Mouse (Mus musculus) urinary bladder, adult 2 months (tissue): ENCODE results near the gene 1700057G04Rik. TPM values are rescaled to one million over a fixed set of nuclear protein-coding genes. Genes with fewer than 3 reads are reported as not detected.

Experiments
- DNase-seq: peaks from one replicate; pipeline ENCODE4 v3.0.0; 2022; ENCODE audit warnings: low spot score
- polyA plus RNA-seq: library from polyadenylated mRNA; depleted of rRNA; stranded (reverse); fragments of >200 nt; gene quantifications from 2 replicates; pipeline ENCODE4 v1.2.3, GENCODE M21; 2012; rRNA removed

1700057G04Rik gene
- polyA plus RNA-seq = not detected in 2 replicates

GRCm38 (mm10) chr9:92309077-92309476, at the start of gene 1700057G04Rik:
1700057G04Rik (plus strand) TSS chr9:92309377.
- no peak for DNase-seq

GRCm38 (mm10) chr9:92260481-92261159, 48.6 kb upstream of the 1700057G04Rik start:
- no peak for DNase-seq

- DNase-seq = no peak
Measured at GRCm38 (mm10) chr9:92265719-92266118, 43.5 kb upstream of the 1700057G04Rik start.

- DNase-seq = no peak
Measured at GRCm38 (mm10) chr9:92266558-92267171, 42.5 kb upstream of the 1700057G04Rik start.

GRCm38 (mm10) chr9:92267732-92268131, 41.4 kb upstream of the 1700057G04Rik start:
- no peak for DNase-seq

GRCm38 (mm10) chr9:92269829-92270404, 39.3 kb upstream of the 1700057G04Rik start:
- no peak for DNase-seq

- DNase-seq = peak; percentile 27
Measured at GRCm38 (mm10) chr9:92270927-92271326, 38.2 kb upstream of the 1700057G04Rik start.

GRCm38 (mm10) chr9:92272650-92273049, 36.5 kb upstream of the 1700057G04Rik start:
- no peak for DNase-seq

- no peak for DNase-seq
Measured at GRCm38 (mm10) chr9:92273271-92273670, 35.9 kb upstream of the 1700057G04Rik start.

GRCm38 (mm10) chr9:92273956-92274762, 35.0 kb upstream of the 1700057G04Rik start:
- no peak for DNase-seq

- DNase-seq = no peak
Measured at GRCm38 (mm10) chr9:92275486-92276207, 33.5 kb upstream of the 1700057G04Rik start, which contains the start of gene Plscr2. Plscr2 (plus strand) TSS chr9:92275602.

GRCm38 (mm10) chr9:92276360-92276759, 32.8 kb upstream of the 1700057G04Rik start:
- DNase-seq = no peak

- no peak for DNase-seq
Measured at GRCm38 (mm10) chr9:92280048-92280447, 29.1 kb upstream of the 1700057G04Rik start.

- DNase-seq = no peak
Measured at GRCm38 (mm10) chr9:92282563-92283171, 26.5 kb upstream of the 1700057G04Rik start.

- DNase-seq = no peak
Measured at GRCm38 (mm10) chr9:92289675-92290074, 19.5 kb upstream of the 1700057G04Rik start.

GRCm38 (mm10) chr9:92292169-92292568, 17.0 kb upstream of the 1700057G04Rik start:
- no peak for DNase-seq

GRCm38 (mm10) chr9:92292922-92293321, 16.3 kb upstream of the 1700057G04Rik start:
- DNase-seq = no peak

- no peak for DNase-seq
Measured at GRCm38 (mm10) chr9:92293560-92294548, 15.3 kb upstream of the 1700057G04Rik start.

- DNase-seq = no peak
Measured at GRCm38 (mm10) chr9:92298288-92298687, 10.9 kb upstream of the 1700057G04Rik start.

- DNase-seq = no peak
Measured at GRCm38 (mm10) chr9:92301213-92301612, 8.0 kb upstream of the 1700057G04Rik start.
